Comparison of ENCODE assay signal across 9 mouse cellular contexts in genomic region chr9:117903025-117903424, GRCm38 (mm10).
DNase-seq lines count a peak whose midpoint lies in the region; ATAC-seq lines count a peak whose summit lies in the region.
"Had no signal": no experiment of that assay in that cellular context is flagged by ENCODE, and none has a peak within 500 bp of the region (broad histone marks: within the 10 kb centered on the region; RNA-seq: fewer than 3 reads in every experiment).

No protein-coding gene starts in this region.

- no peak overlapping the region for H3K4me3 ChIP-seq in forebrain, embryonic 16.5 days (replicated peaks; ENCODE audit: low read length)
- H3K4me3 ChIP-seq in forebrain, embryonic 12.5 days (replicated peaks), result no peak overlapping the region
- H3K4me3 ChIP-seq in hindbrain, embryonic 15.5 days, result no peak overlapping the region
- no peak overlapping the region for H3K4me3 ChIP-seq in midbrain, embryonic 13.5 days (replicated peaks)
- H3K4me3 ChIP-seq: neural tube, embryonic 13.5 days had no signal

- peak; percentile 20 for DNase-seq in ES-CJ7 (ENCODE audit: low read depth, low spot score)
- peak; percentile 69 to 79 for DNase-seq in cerebellum, postnatal 25 days
- DNase-seq in left cerebral cortex, postnatal 14 days (ENCODE audit: low spot score in 2 of 2), result peak; percentile 51 to 58
- DNase-seq in thymus, postnatal 25 days, result peak; percentile 6

- intact Hi-C loops in left cerebral cortex, postnatal 14 days (cut with DNase I), result loop anchor here (2.0 kb wide), 1 partner anchor 138 kb away; the partner anchor contains the start of gene Azi2

- no peaks in the 10 kb centered on the region for H3K9me3 ChIP-seq in forebrain, embryonic 16.5 days (ENCODE audit: control insufficient read depth, low read length)
- no peaks in the 10 kb centered on the region for H3K9me3 ChIP-seq in forebrain, embryonic 12.5 days
- no peaks in the 10 kb centered on the region for H3K9me3 ChIP-seq in hindbrain, embryonic 15.5 days
- H3K9me3 ChIP-seq in midbrain, embryonic 13.5 days, result no peaks in the 10 kb centered on the region
- H3K9me3 ChIP-seq: neural tube, embryonic 13.5 days had no signal

- no peak overlapping the region for H3K4me2 ChIP-seq in forebrain, embryonic 16.5 days (ENCODE audit: low read length)
- no peak overlapping the region for H3K4me2 ChIP-seq in forebrain, embryonic 12.5 days
- H3K4me2 ChIP-seq in hindbrain, embryonic 15.5 days, result no peak overlapping the region
- no peak overlapping the region for H3K4me2 ChIP-seq in midbrain, embryonic 13.5 days (replicated peaks)
- H3K4me2 ChIP-seq: neural tube, embryonic 13.5 days had no signal

- H3K27me3 ChIP-seq in forebrain, embryonic 16.5 days (replicated peaks; ENCODE audit: control insufficient read depth, insufficient read depth, low read length), result no peaks in the 10 kb centered on the region
- H3K27me3 ChIP-seq in forebrain, embryonic 12.5 days, result no peaks in the 10 kb centered on the region
- H3K27me3 ChIP-seq in hindbrain, embryonic 15.5 days, result no peaks in the 10 kb centered on the region
- no peaks in the 10 kb centered on the region for H3K27me3 ChIP-seq in midbrain, embryonic 13.5 days
- H3K27me3 ChIP-seq: neural tube, embryonic 13.5 days had no signal

- ATAC-seq in forebrain, embryonic 16.5 days, result peak; percentile 59
- ATAC-seq in forebrain, embryonic 12.5 days (ENCODE audit: low FRiP score), result no peak
- ATAC-seq in hindbrain, embryonic 15.5 days (ENCODE audit: low FRiP score, low read depth), result peak; percentile 42; the same call in 1 of the 2 replicates
- peak; percentile 43 for ATAC-seq in midbrain, embryonic 13.5 days

- 68% methylated on average over 4 of the region's 4 CpGs for WGBS in forebrain, embryonic 16.5 days
- 54% methylated on average over 4 of the region's 4 CpGs for WGBS in forebrain, embryonic 12.5 days
- 57% methylated on average over 4 of the region's 4 CpGs for WGBS in hindbrain, embryonic 15.5 days
- 71% methylated on average over 4 of the region's 4 CpGs for WGBS in midbrain, embryonic 13.5 days

- no peaks in the 10 kb centered on the region for H3K36me3 ChIP-seq in forebrain, embryonic 16.5 days (ENCODE audit: control insufficient read depth, insufficient read depth)
- H3K36me3 ChIP-seq in forebrain, embryonic 12.5 days (replicated peaks), result no peaks in the 10 kb centered on the region
- no peaks in the 10 kb centered on the region for H3K36me3 ChIP-seq in hindbrain, embryonic 15.5 days
- no peaks in the 10 kb centered on the region for H3K36me3 ChIP-seq in midbrain, embryonic 13.5 days
- H3K36me3 ChIP-seq: neural tube, embryonic 13.5 days had no signal

- H3K27ac ChIP-seq in forebrain, embryonic 16.5 days (ENCODE audit: low read length), result no peak overlapping the region
- no peak overlapping the region for H3K27ac ChIP-seq in forebrain, embryonic 12.5 days
- no peak overlapping the region for H3K27ac ChIP-seq in hindbrain, embryonic 15.5 days (replicated peaks)
- H3K27ac ChIP-seq in midbrain, embryonic 13.5 days, result no peak overlapping the region
- H3K27ac ChIP-seq: neural tube, embryonic 13.5 days had no signal

- no peak overlapping the region for H3K9ac ChIP-seq in forebrain, embryonic 16.5 days (replicated peaks; ENCODE audit: low read depth, low read length)
- H3K9ac ChIP-seq in forebrain, embryonic 12.5 days, result no peak overlapping the region
- H3K9ac ChIP-seq in hindbrain, embryonic 15.5 days, result no peak overlapping the region
- H3K9ac ChIP-seq in midbrain, embryonic 13.5 days (replicated peaks), result no peak overlapping the region
- H3K9ac ChIP-seq: neural tube, embryonic 13.5 days had no signal

- H3K4me1 ChIP-seq in forebrain, embryonic 16.5 days (replicated peaks; ENCODE audit: control insufficient read depth, insufficient read depth, low read length), result no peaks in the 10 kb centered on the region
- no peaks in the 10 kb centered on the region for H3K4me1 ChIP-seq in forebrain, embryonic 12.5 days
- H3K4me1 ChIP-seq in hindbrain, embryonic 15.5 days (replicated peaks), result no peaks in the 10 kb centered on the region
- H3K4me1 ChIP-seq in midbrain, embryonic 13.5 days (replicated peaks), result no peaks in the 10 kb centered on the region
- H3K4me1 ChIP-seq: neural tube, embryonic 13.5 days had no signal

Comparison
In these comparisons a context has a peak if more than half of its experiments do, and no peak if none do; other contexts are left out.
1. DNase-seq: peak in every context shown above with its lines; median percentile 74 in cerebellum, postnatal 25 days; 54 in left cerebral cortex, postnatal 14 days; 20 in ES-CJ7; 6 in thymus, postnatal 25 days.